Mouse (Mus musculus) adrenal gland, postnatal 10 days (tissue): Measurements from ENCODE around the gene B830017H08Rik. TPM values are rescaled to one million over a fixed set of nuclear protein-coding genes. Genes with fewer than 3 reads are reported as not detected.

Experiments used
- DNase-seq: peaks from one replicate; pipeline ENCODE4 v3.0.0; 2021; ENCODE audit warnings: mixed read lengths
- total RNA-seq, 2 experiments: library from RNA; stranded (reverse); gene quantifications; 2 replicates each; pipeline ENCODE4 v1.2.3; 2021

Gene B830017H08Rik
- total RNA-seq, 2 experiments from 2014 or later = not detected

DNA sequence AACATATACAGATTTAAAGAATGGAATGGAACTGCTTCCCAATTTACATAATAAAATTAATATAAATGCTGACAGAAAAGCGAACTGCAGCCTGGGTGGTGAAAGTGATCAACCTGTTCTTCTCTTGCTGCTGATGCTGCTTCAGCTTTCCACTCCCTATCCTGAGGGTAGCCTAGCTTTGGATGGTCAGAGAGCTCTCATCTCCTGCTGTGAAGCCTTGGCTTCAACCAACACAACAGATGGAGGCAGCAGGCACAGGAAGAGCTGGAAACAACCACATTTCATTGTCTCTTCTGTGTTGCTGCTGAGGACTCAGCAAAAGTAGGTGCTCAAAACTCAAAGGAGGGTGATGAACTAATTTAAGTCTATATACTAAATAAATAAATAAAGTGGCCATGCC is 18.9 kb downstream of the B830017H08Rik start:
- DNase-seq = no peak

DNA sequence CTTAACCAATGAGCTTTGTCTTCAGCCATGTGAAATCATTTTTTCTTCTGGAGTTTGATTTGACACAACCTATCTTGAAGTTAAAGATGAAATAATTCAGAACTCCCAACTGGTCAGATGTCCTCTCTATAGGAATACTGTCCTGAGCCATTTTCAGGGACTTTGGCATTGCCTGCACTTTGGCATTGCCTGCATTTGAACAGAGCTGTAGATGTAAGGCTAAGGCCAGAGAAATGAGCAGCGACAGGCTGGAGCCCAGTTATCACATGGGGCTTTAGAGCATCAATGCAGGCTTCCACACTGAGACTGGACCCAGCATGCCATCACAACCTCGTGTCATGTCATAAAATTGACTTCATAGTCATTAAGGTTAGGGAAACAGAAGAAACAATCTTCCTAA is 20.3 kb downstream of the B830017H08Rik start:
- DNase-seq = no peak

- no peak for DNase-seq
These were observed 24.2 kb downstream of the B830017H08Rik start for GRCm38 (mm10) chr16:17857157-17857556.

DNA sequence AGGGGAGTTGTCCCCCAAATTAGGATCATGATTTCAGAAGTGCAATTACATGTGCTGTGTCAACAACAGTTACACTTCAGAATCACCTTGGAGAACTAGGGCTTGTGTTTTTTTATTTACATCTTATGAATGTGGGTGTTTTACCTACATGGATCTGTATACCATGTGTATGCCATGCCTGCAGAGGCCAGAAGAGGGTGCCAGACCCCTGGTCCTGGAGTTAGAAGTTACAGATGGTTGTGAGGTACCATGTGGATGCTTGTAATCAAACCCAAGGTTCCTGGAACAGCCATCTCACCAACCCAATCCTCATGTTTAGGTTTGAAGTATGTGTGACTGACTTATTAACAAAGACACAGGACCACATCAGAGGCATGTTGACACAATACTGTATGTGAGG is 25.7 kb downstream of the B830017H08Rik start:
- no peak for DNase-seq

DNA sequence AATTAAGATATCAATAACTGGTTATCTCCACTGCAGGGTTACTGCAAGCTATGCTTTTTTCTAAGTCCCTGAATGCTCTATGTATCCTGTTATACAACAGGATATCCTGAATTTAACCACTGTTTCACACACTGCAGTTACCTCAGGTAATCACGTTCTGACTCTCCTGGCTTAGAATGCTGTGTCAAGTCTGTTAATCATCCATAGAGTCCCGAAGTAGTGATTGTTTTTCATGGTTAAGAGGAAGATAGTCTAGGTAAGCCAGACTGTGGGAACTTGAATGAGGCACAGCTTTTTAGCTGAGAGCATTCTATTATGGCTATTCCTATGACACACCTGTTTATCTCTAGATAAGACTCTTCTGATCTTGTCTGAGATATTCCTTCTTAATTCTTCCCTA is 32.4 kb downstream of the B830017H08Rik start:
- no peak for DNase-seq

- no peak for DNase-seq
These were observed 32.8 kb downstream of the B830017H08Rik start for GRCm38 (mm10) chr16:17865770-17866169.

DNA sequence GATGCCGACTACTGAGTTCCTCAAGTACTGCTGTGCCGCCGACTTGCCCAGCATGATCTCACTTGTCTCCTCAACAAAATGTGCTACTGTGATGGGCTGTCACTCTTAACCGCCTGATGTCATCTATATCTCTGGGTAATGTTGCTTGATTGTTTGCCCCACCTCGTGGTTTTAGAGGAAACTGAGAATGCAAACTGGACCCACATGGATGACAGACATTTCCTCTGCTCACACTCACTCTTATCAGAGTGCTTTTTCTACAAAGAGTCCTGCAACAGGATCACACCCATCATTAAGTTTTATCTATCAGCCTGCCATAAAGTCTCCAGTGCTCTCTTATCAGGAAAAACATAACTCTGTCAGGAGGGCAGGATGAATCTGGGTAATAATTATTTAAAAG is 38.3 kb downstream of the B830017H08Rik start:
- no peak for DNase-seq

DNA sequence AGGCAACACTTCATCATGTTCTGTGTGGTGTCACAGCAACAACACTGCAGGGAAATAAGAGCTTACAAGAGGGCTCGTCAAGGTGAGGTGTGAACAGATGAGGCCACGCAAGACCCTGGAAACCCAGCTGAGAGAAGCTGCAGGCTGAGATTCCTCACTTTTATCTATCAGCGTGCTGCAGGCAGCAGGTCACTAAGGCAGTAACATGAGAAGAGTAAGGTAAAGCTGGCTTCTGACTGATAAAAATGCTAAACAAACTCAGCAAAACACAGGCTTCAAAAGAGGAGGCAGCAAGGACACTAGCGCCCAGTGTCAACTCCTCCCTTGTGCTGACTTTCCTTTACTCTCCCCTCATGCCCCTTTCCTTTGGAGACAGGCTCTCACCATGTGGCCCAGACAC is 40.1 kb downstream of the B830017H08Rik start:
- DNase-seq = no peak

GRCm38 (mm10) chr16:17875174-17875573 is 42.3 kb downstream of the B830017H08Rik start:
- no peak for DNase-seq

DNA sequence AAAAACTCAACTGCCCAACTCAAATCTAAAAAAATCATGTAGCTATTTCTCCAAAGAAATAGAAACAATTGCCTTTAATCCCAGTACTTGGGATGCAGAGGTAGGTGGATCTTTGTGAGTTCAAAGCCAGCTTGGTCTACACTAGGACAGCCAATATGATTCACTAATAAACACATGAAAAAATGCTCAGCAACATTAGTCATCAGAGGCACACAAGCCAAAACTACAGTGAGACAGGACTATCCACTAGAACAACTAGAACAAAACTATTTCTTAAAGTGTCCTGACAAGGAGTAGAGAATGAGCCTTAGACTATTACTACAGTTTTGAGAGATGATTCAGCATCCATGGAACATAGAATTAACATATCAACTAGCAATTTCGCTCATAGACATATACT is 43.2 kb downstream of the B830017H08Rik start:
- DNase-seq = no peak

- no peak for DNase-seq
These were observed 46.6 kb downstream of the B830017H08Rik start for GRCm38 (mm10) chr16:17879571-17879970.

- no peak for DNase-seq
These were observed 49.3 kb downstream of the B830017H08Rik start for GRCm38 (mm10) chr16:17882196-17882595.

- DNase-seq = no peak
These were observed 51.2 kb downstream of the B830017H08Rik start for GRCm38 (mm10) chr16:17884116-17884515.

Other genes starting within 250 kb of the B830017H08Rik start
- 1 to 10 TPM; 5.5 to 9.0 TPM for gene Slc7a4, start 249.9 kb upstream of the B830017H08Rik start, total RNA-seq
- 10 to 100 TPM; 24.4 to 28.0 TPM for gene Smpd4, start 213.8 kb upstream of the B830017H08Rik start, total RNA-seq
- gene Ccdc74a, start 186.7 kb upstream of the B830017H08Rik start, total RNA-seq = 1 to 10 TPM; 2.5 to 3.2 TPM
- 10 to 100 TPM; 42.7 to 55.3 TPM for gene Med15, start 100.2 kb upstream of the B830017H08Rik start, total RNA-seq
- 10 to 100 TPM; 30.6 to 47.9 TPM for gene Klhl22, start 73.5 kb upstream of the B830017H08Rik start, total RNA-seq
- 10 to 100 TPM; 15.0 to 16.7 TPM for gene Scarf2, start 35.8 kb upstream of the B830017H08Rik start, total RNA-seq
- gene Car15, start 5.2 kb downstream of the B830017H08Rik start, total RNA-seq = 1 to 10 TPM; 1.3 to 1.9 TPM
- gene Gm20518, start 58.5 kb downstream of the B830017H08Rik start, total RNA-seq = under 1 TPM; 0.18 to 0.30 TPM
- under 1 TPM in 1 of 2 experiments, not detected in 1; 0.06 TPM for gene Tssk1, start 61.1 kb downstream of the B830017H08Rik start, total RNA-seq
- gene Dgcr2, start 65.4 kb downstream of the B830017H08Rik start, total RNA-seq = 10 to 100 TPM; 60.6 to 63.9 TPM
- gene Tssk2, start 65.5 kb downstream of the B830017H08Rik start, total RNA-seq = not detected
- gene Ess2, start 78.2 kb downstream of the B830017H08Rik start, total RNA-seq = 10 to 100 TPM; 19.4 to 23.1 TPM
- gene Gsc2, start 81.9 kb downstream of the B830017H08Rik start, total RNA-seq = not detected
- 100 to 1,000 TPM; 115 to 121 TPM for gene Slc25a1, start 95.1 kb downstream of the B830017H08Rik start, total RNA-seq
- under 1 TPM in 1 of 2 experiments, not detected in 1; 0.36 TPM for gene Vpreb2, start 147.3 kb downstream of the B830017H08Rik start, total RNA-seq
- 10 to 100 TPM; 57.4 to 60.9 TPM for gene Dgcr6, start 219.7 kb downstream of the B830017H08Rik start, total RNA-seq